Mouse (Mus musculus) 3T3-L1 (cell line): ENCODE data around the gene Rnf157.
"Not testable (repeated sequence)": the region's sequence is repeated elsewhere in the genome, so short reads cannot be mapped to it uniquely, and the experiment has no call there.

Experiments used
- DNase-seq: peaks from one replicate; pipeline ENCODE4 v3.0.0-alpha.2; 2015; ENCODE audit warnings: low read depth, low spot score

Gene Rnf157

GRCm38 (mm10) chr11:116383070-116383469 is 29.8 kb downstream of the Rnf157 start:
- not testable (repeated sequence) for DNase-seq

GRCm38 (mm10) chr11:116380767-116381166 is 32.1 kb downstream of the Rnf157 start:
- no peak for DNase-seq

DNA sequence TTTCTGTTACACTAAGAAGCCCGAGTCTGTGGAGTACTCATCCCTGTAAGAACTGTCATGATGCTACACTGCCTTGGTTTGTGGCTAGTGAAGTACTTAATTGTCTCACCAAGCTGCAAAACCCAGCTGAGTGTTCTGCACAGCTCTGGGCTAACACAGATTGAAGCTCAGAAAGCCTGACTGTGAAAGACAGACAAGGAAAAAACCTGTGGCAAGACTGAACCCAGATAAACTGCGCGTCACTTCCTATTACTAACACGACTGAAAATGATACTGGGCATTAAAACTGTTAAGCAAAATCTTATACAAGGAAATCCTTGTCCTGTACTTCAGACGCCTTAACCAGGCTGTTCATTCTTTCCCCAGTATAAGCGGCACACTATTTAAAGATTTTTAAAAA is 33.3 kb downstream of the Rnf157 start:
- no peak for DNase-seq

DNA sequence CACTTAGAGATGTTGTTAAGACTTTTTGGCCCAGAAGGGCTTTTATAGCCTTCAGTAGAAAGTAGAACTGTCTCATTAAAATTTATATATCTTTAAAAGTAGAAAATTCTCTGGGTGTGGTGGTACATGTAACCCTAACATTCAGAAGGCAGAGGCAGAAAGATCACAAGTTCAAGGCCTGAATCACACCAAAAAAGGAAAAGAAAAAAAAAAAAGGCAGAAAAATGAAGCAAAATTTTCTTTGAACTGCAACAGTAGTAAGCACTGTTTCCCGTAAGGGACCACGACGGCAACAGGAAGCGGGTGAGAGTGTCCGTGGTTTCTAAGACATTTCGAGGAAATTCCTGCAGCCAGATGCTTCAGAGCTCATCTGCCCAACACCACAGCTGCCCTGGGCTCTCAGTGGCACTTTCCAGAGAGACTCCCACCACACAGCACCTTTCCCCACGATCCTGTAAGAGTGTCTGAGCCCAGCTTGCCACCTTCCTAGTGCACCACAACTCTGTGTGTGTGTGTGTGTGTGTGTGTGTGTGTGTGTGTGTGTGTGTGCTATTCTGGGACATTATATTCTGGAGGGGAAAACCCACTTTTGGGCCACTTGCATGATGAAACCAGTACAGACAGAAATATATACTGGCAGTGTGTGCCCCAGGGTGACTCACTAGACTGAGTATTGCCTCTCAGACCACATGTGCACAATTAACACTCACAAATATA is 35.7 kb downstream of the Rnf157 start:
- DNase-seq = peak; percentile 78

DNA sequence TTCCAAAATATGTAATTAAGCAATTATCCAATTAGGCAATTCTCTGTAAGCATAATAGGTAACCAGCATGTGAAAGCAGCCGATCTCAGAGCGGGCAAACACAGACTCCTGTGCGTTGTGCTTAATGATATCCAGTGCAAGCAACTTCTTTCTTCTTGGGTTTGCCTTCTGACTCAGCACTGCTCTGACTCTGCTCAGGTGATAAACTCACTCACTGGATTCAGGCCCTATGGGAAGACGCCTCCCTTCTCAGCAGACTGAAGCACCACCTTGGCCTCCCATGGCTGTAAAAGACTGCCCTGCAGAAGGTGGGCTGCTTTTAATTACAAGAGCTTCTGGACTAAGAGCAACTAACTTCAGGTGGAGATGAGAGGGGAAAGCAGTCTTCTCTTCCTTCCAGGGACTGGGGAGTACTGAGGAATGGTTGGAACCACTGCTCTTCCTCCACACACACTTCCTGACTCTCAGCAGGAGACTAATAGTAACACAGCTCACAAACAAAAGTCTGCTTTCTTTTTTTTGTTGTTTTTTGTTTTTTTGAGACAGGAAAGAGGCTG is 40.9 kb downstream of the Rnf157 start:
- DNase-seq = no peak

DNA sequence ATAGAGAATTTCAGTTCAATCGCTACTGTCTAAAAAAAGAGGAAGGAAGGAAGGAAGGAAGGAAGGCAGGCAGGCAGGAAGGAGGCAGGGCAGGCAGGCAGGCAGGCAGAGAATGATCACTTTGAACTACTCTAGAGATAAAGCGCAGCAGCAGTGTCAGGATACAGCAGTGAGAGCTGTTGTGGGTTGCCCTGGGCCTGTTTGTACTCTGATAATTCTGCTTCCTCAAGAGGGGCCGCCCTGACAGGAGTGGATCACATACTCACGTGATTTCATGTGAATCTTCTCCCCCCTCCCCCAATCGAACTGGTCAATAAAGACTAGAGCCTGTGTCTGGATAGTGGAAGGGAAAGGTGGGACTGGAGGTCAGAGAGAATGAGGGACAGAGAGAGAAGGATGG is 43.2 kb downstream of the Rnf157 start:
- no peak for DNase-seq

DNA sequence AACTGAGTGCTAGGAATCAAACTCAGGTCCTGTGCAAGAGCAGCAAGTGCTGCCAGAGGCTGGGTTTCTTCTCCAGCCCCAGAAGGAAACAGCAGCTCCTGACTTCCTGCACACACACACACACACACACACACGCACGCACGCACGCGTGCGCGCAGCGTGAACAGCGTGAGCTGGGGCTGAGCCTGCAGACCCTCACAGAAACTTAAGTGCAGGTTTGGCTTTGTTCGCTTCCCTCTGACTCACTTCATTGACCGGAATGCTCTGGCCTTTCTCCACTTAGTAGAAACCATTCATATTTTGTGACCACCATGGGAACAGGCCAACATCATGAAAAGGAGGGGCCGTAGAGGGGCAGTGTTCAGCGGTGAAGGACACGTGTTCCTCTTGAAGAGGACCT is 43.8 kb downstream of the Rnf157 start:
- peak; percentile 37 for DNase-seq

- peak; percentile 90 for DNase-seq
Measured at GRCm38 (mm10) chr11:116368116-116368515, 44.7 kb downstream of the Rnf157 start.

- DNase-seq = no peak
Measured at GRCm38 (mm10) chr11:116366647-116367046, 46.2 kb downstream of the Rnf157 start.

DNA sequence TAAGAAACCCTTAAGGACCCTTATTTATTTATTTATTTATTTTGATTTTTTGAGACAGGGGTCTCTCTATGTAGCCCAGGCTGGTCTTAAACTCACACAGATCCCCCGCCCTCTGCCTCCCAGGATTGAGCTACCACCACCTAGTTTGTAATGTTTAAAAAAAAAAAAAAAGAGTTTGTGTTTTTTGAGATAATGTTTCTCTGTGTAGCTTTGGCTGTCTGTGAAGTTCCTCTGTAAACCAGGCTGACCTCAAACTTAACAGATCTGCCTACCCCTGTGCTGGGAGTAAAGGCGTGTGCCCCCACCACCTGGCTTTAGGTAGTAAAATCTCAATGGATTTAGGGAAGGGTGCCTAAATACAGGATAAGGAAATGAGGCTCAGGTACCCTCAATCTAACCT is 46.7 kb downstream of the Rnf157 start:
- no peak for DNase-seq

DNA sequence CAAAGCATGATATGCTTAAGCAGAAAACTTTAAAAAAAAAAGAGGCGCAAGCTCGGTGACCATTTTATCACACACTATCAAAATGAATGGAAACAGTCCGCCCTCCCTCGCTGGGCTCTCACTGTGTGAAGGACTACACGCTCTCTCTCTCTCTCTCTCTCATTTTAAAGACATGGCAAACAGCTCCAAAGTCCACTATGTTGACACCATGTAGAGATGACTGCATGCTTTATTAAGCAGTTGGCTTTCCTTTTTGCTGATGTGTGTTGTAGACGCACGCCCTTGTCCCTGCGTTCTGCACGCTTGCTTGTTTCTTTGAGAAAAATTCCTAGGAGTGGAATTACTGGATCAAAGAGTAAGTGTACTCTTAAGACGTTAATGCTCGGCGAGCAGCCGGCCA is 47.4 kb downstream of the Rnf157 start:
- no peak for DNase-seq

GRCm38 (mm10) chr11:116362015-116362414 is 50.8 kb downstream of the Rnf157 start:
- no peak for DNase-seq

DNA sequence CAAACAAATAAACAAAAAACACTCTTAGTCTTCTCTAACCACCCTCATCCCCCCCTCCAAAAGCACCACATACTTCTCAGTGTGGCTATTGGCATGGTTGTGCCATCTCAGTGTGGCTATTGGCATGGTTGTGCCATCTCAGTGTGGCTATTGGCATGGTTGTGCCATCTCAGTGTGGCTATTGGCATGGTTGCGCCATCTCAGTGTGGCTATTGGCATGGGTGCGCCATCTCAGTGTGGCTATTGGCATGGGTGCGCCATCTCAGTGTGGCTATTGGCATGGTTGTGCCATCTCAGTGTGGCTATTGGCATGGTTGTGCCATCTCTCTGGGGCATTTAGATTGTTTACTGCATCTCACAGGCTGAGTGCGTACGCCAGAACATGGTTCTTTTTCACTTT is 51.9 kb downstream of the Rnf157 start:
- DNase-seq = not testable (repeated sequence)

- DNase-seq = no peak
Measured at GRCm38 (mm10) chr11:116359652-116360051, 53.2 kb downstream of the Rnf157 start.

DNA sequence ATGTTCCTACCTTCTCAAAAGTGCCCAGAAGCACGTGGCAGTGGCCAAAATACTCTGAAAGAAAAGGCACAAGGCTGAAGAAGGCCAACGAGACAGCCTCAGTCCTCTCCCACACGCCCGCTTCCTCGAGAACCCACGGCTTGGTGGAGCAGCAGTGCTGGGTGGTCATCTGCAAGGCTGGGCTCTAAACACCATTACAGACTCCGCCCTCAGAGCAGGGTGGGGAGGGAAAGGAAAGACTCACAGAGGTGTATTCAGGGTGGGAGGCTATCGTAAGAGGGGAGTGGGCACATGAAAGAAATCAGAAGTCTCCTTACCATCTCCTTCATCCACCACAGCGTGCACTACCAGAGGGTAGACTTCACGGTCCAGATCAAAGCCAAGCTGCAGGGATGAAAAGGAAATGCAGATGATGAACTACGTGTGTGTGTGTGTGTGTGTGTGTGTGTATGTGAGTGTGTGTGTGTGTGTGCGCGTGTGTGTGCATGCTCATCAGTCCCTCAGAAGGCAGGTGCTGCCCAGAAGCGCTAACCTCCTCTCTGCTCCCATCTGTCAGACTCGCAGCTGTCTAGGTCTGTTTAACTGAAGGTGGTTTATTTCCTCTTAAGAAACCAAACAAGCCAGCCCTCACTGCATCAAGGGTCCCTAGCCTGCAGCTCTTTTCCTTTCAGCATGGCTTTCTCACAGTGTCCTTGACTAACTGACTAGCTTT is 53.8 kb downstream of the Rnf157 start:
- no peak for DNase-seq

DNA sequence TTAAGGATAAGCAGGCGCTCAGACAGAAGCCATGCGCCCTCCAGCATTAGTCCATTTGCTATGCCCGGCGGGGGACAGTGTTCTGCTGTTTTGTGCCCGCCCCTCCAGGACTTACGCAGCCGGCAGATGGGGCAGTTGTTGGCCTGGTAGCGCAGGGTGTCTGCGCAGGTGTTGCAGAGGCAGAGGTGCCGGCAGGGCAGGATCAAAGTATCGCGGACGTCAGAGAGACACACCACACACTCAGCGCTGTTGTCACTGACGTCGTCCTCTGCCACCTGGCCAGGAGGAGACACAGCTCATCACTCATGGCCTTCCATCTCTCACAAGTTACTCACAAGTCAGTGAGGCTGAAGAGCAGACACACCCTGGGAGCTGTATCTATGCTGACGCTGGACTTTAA is 58.3 kb downstream of the Rnf157 start:
- DNase-seq = no peak

DNA sequence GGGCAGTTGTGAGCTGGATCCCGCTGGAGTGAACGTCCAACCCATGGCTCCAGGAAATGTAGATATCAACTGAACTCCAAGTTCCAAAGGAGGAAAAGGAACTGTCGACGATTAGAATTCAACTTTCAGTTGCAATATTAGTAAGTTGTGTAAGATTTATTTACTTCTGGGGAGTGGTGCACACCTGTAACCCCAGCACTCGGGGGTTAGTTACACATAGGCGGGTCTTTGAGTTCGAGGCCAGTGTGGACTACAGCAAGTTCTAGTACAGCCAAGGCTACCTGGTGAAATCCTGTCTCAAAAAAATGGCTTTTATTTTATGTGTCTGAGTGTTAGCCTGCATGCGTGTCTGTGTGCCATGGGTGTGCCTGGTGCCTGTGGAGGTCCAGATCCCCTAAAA is 59.3 kb downstream of the Rnf157 start:
- DNase-seq = no peak

- DNase-seq = no peak
Measured at GRCm38 (mm10) chr11:116351294-116351693, 61.5 kb downstream of the Rnf157 start.

- no peak for DNase-seq
Measured at GRCm38 (mm10) chr11:116347955-116348354, 64.9 kb downstream of the Rnf157 start.

GRCm38 (mm10) chr11:116347012-116347411 is 65.8 kb downstream of the Rnf157 start:
- no peak for DNase-seq

DNA sequence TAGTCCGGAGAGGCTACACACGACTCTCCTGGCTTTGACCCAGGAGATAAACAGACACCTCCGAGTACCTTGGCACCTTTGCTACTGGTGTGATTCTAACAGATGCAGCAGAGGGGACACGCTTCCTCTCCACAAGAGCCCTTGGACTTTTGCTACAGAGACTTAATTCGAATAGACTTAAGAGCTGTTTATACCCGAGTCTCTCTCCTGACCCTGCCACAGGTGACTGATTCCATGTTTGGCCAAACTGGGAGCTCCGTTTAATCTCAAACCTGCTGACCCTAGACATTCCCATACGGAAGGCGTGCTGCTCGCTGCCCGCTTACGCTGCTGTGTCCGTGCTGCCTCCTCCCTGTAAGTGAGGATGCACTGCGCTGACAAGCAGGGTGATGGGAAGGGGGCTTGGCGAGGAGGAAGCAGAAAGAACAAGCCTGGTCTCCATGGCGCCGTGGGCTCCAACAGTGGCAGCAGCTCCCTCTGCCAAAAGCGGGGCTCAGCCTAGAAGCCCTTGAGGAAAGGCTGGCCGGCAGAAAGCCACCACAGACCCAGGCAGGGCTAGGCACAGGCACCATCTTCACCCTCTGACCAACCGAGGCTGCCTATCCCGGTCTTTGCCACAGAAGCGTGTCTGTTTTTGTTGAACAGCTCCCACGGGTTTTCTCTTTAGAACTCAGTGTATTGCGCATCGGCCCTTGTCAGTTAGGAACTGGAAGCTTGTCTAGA is 70.6 kb downstream of the Rnf157 start:
- DNase-seq = no peak

- no peak for DNase-seq
Measured at GRCm38 (mm10) chr11:116337531-116337930, 75.3 kb downstream of the Rnf157 start.
